Mouse (Mus musculus) midbrain, embryonic 13.5 days (tissue): ENCODE measurements at regions not wholly inside any gene's neighbourhood (a gene's known extent, or its start where the extent isn't known, plus 50 kb on each side); places are given as distances from the start of the nearest gene placed in this dataset.

Experiments used
- ATAC-seq: fragments of 200-750 bp; cut with Nextera tagmentation; 2 replicates; pipeline ENCODE4 v1.8.0; 2017; ENCODE audit warnings: mild to moderate bottlenecking, moderate TSS enrichment, moderate library complexity
- H3K27ac ChIP-seq: fragments of 300-500 bp; sonication (generic); 2 replicates; pipeline ENCODE4 v1.5.1; 2015; ENCODE audit warnings: inconsistent platforms, mild to moderate bottlenecking, moderate library complexity
- H3K27me3 ChIP-seq: fragments of 300-500 bp; sonication (generic); 2 replicates; pipeline ENCODE4 v1.6.1; 2015; ENCODE audit warnings: mild to moderate bottlenecking, inconsistent platforms
- H3K36me3 ChIP-seq: fragments of 300-500 bp; sonication (generic); 2 replicates; pipeline ENCODE4 v1.6.1; 2015; ENCODE audit warnings: mild to moderate bottlenecking, inconsistent platforms
- H3K4me1 ChIP-seq: fragments of 300-500 bp; sonication (generic); replicated peaks from 2 replicates; pipeline ENCODE4 v1.6.1; 2015; ENCODE audit warnings: inconsistent platforms
- H3K4me2 ChIP-seq: fragments of 300-500 bp; sonication (generic); replicated peaks from 2 replicates; pipeline ENCODE4 v1.6.1; 2015; ENCODE audit warnings: moderate library complexity, mild to moderate bottlenecking, inconsistent platforms
- H3K4me3 ChIP-seq: fragments of 300-500 bp; sonication (generic); replicated peaks from 2 replicates; pipeline ENCODE4 v1.5.1; 2015; ENCODE audit warnings: mild to moderate bottlenecking, inconsistent platforms
- H3K9ac ChIP-seq: fragments of 300-500 bp; sonication (generic); replicated peaks from 2 replicates; pipeline ENCODE4 v1.6.1; 2015; ENCODE audit warnings: mild to moderate bottlenecking, inconsistent platforms
- H3K9me3 ChIP-seq: fragments of 300-500 bp; sonication (generic); 2 replicates; pipeline ENCODE4 v1.6.1; 2016; ENCODE audit warnings: mild to moderate bottlenecking, inconsistent platforms
- WGBS: fragments of 180-500 bp; shearing (Covaris S2); methylation state at CpG from one replicate; pipeline ENCODE4 v1.1.7; 2015; 5-methylcytosine and 5-hydroxymethylcytosine counted together

DNA sequence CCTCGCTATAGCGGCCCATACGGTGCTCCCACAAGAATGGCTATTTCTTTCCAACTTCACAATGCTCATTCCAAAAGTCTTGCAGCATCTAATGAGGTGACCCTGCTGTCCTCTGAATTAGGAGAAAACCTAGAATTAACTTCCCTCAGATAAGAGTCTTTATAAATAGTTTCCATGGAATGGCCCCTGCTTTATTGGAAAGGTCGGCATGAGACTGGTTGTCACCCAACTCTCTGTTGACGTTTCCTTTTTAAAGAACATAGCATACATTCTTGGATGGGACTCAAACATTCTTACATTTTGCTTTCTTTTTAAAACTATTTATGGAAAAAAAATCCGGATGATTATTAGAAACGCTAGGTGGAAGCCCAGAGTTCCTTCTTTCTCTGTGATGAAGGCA, 53.9 kb upstream of the Lmcd1 start:
- no peak overlapping the region for H3K4me3 ChIP-seq
- no peaks in the 10 kb centered on the region for H3K9me3 ChIP-seq
- no peak overlapping the region for H3K4me2 ChIP-seq
- peaks cover 7% of the 10 kb centered on the region; the same call in 1 of the 2 replicates for H3K4me1 ChIP-seq
- no peaks in the 10 kb centered on the region for H3K36me3 ChIP-seq
- WGBS = 90% methylated on average over 7 of the region's 7 CpGs
- H3K9ac ChIP-seq = no peak overlapping the region
- ATAC-seq = no peak
- no peak overlapping the region for H3K27ac ChIP-seq
- H3K27me3 ChIP-seq = no peaks in the 10 kb centered on the region

DNA sequence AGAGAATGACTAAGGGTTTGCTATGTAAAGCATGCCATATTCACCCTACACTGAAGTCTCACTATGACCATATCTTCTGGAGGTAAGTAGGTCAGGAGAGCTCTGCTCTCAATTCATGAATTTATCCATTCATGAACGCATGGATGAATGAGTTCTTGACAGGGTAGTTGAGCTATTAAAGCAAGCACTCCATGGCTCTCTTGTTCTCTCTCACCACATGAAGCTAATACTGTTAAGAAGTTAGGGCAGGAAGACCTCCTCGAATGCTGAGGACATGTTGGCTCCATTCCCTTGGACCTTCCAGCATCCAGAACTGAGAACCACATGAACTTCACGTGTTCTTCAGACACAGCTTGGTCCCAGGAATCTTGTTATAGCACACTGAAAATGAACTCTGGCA, 53.4 kb upstream of the Lmcd1 start:
- H3K4me2 ChIP-seq = no peak overlapping the region
- peaks cover 7% of the 10 kb centered on the region; the same call in 1 of the 2 replicates for H3K4me1 ChIP-seq
- no peaks in the 10 kb centered on the region for H3K9me3 ChIP-seq
- WGBS = 84% methylated on average over 3 of the region's 3 CpGs
- no peak for ATAC-seq
- no peak overlapping the region for H3K4me3 ChIP-seq
- H3K9ac ChIP-seq = no peak overlapping the region
- H3K36me3 ChIP-seq = no peaks in the 10 kb centered on the region
- no peaks in the 10 kb centered on the region for H3K27me3 ChIP-seq
- H3K27ac ChIP-seq = no peak overlapping the region

DNA sequence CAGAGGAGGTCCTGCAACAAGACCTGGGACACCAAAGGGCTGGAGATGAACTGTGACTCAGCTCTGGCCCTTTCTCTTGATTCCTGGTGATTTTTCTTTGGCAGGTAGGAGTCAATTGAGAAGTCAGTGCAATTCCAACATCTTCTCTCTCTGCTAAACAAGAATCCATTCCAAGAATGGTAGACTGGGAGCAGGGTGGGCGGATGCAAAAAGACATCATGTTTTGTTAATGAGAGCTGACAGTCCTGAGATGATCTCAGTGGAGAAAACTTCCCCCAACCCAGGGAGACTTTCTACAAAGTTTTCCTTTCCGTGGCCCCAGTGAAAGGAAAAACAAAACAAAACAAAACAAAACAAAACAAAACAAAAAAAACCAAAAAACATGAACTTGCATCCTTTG, 52.2 kb upstream of the Lmcd1 start:
- no peak for ATAC-seq

DNA sequence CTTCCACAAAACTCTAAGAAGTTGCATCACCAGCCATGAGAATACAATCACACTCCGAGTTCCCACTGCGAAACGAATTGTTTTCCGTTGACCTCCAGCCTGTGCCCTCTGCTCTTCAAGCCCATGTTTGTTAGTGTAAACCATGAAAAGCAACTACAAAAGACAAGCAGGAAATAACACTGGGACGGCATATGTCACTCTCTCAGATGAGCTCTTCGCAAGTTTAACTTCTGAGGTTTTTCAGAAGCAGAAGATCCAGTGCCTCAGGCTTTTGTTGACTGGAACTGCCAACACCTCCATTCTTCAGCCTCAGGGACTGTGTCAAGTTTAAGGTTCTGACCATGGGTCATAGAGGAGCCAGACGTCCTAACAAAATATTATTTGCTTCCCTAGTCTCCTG, 50.2 kb upstream of the Lmcd1 start:
- H3K27ac ChIP-seq = no peak overlapping the region
- H3K27me3 ChIP-seq = no peaks in the 10 kb centered on the region
- no peak for ATAC-seq
- no peaks in the 10 kb centered on the region for H3K36me3 ChIP-seq
- no peak overlapping the region for H3K4me3 ChIP-seq
- H3K9ac ChIP-seq = no peak overlapping the region
- H3K9me3 ChIP-seq = no peaks in the 10 kb centered on the region
- 82% methylated on average over 7 of the region's 7 CpGs for WGBS
- no peak overlapping the region for H3K4me2 ChIP-seq
- H3K4me1 ChIP-seq = peaks cover 3% of the 10 kb centered on the region; the same call in 1 of the 2 replicates

More for the DNA sequence above, 52.2 kb upstream of the Lmcd1 start:
- no peaks in the 10 kb centered on the region for H3K27me3 ChIP-seq
- no peaks in the 10 kb centered on the region for H3K9me3 ChIP-seq
- no peak overlapping the region for H3K9ac ChIP-seq
- H3K36me3 ChIP-seq = no peaks in the 10 kb centered on the region
- H3K4me3 ChIP-seq = no peak overlapping the region
- no peak overlapping the region for H3K4me2 ChIP-seq
- peaks cover 7% of the 10 kb centered on the region; the same call in 1 of the 2 replicates for H3K4me1 ChIP-seq
- 78% methylated on average over 2 of the region's 2 CpGs for WGBS
- no peak overlapping the region for H3K27ac ChIP-seq
